Mouse (Mus musculus): ENCODE results near the gene Pecam1. TPM values are rescaled to one million over a fixed set of nuclear protein-coding genes. Genes with fewer than 3 reads are reported as not detected.

Pecam1 gene
- polyA plus RNA-seq, 1 experiment: not detected

GRCm38 (mm10) chr11:106722831-106723361 is 27.5 kb downstream of the Pecam1 start:
- TF ChIP-seq GATA1 (IDR thresholded peaks at IDR 0.05; ENCODE audit: low read length): no peak

GRCm38 (mm10) chr11:106720379-106720778 is 30.0 kb downstream of the Pecam1 start:
- TF ChIP-seq GATA1 (IDR thresholded peaks at IDR 0.05; ENCODE audit: low read length): no peak

GRCm38 (mm10) chr11:106716568-106716967 is 33.9 kb downstream of the Pecam1 start:
- TF ChIP-seq GATA1 (IDR thresholded peaks at IDR 0.05; ENCODE audit: low read length): no peak

- no peak for TF ChIP-seq GATA1 (IDR thresholded peaks at IDR 0.05; ENCODE audit: low read length)
Observed at GRCm38 (mm10) chr11:106715066-106715465, 35.4 kb downstream of the Pecam1 start.

GRCm38 (mm10) chr11:106710789-106711188 is 39.6 kb downstream of the Pecam1 start:
- no peak for TF ChIP-seq GATA1 (IDR thresholded peaks at IDR 0.05; ENCODE audit: low read length)

GRCm38 (mm10) chr11:106709227-106709985 is 41.0 kb downstream of the Pecam1 start:
- no peak for TF ChIP-seq GATA1 (IDR thresholded peaks at IDR 0.05; ENCODE audit: low read length)

- no peak for TF ChIP-seq GATA1 (IDR thresholded peaks at IDR 0.05; ENCODE audit: low read length)
Observed at GRCm38 (mm10) chr11:106707866-106708265, 42.6 kb downstream of the Pecam1 start.

GRCm38 (mm10) chr11:106707085-106707484 is 43.3 kb downstream of the Pecam1 start:
- no peak for TF ChIP-seq GATA1 (IDR thresholded peaks at IDR 0.05; ENCODE audit: low read length)

GRCm38 (mm10) chr11:106706212-106706611 is 44.2 kb downstream of the Pecam1 start:
- TF ChIP-seq GATA1 (IDR thresholded peaks at IDR 0.05; ENCODE audit: low read length): no peak

- TF ChIP-seq GATA1 (IDR thresholded peaks at IDR 0.05; ENCODE audit: low read length): no peak
Observed at GRCm38 (mm10) chr11:106704399-106705111, 45.9 kb downstream of the Pecam1 start.

- TF ChIP-seq GATA1 (IDR thresholded peaks at IDR 0.05; ENCODE audit: low read length): no peak
Observed at GRCm38 (mm10) chr11:106703931-106704330, 46.5 kb downstream of the Pecam1 start.

GRCm38 (mm10) chr11:106702584-106702983 is 47.8 kb downstream of the Pecam1 start:
- TF ChIP-seq GATA1 (IDR thresholded peaks at IDR 0.05; ENCODE audit: low read length): no peak

- TF ChIP-seq GATA1 (IDR thresholded peaks at IDR 0.05; ENCODE audit: low read length): no peak
Observed at GRCm38 (mm10) chr11:106701589-106701988, 48.8 kb downstream of the Pecam1 start.

- TF ChIP-seq GATA1 (IDR thresholded peaks at IDR 0.05; ENCODE audit: low read length): no peak
Observed at GRCm38 (mm10) chr11:106699083-106699482, 51.3 kb downstream of the Pecam1 start.

GRCm38 (mm10) chr11:106698289-106698688 is 52.1 kb downstream of the Pecam1 start:
- no peak for TF ChIP-seq GATA1 (IDR thresholded peaks at IDR 0.05; ENCODE audit: low read length)

GRCm38 (mm10) chr11:106695917-106696316 is 54.5 kb downstream of the Pecam1 start:
- TF ChIP-seq GATA1 (IDR thresholded peaks at IDR 0.05; ENCODE audit: low read length): no peak
